Mouse (Mus musculus) liver, adult 2 months (tissue): ENCODE results near the gene Rubcn.

Experiments
- CTCF ChIP-seq: fragments of 200-500 bp; IDR thresholded peaks from 2 replicates; pipeline ENCODE4 v1.5.1; 2011; ENCODE audit warnings: low read depth, low read length, control low read depth
- POLR2A ChIP-seq: fragments of 200-500 bp; IDR thresholded peaks from 2 replicates; pipeline ENCODE4 v1.6.1; 2011; ENCODE audit warnings: low read length, control low read depth; ENCODE audit not compliant: insufficient read depth; ENCODE audit errors: extremely low read depth

DNA sequence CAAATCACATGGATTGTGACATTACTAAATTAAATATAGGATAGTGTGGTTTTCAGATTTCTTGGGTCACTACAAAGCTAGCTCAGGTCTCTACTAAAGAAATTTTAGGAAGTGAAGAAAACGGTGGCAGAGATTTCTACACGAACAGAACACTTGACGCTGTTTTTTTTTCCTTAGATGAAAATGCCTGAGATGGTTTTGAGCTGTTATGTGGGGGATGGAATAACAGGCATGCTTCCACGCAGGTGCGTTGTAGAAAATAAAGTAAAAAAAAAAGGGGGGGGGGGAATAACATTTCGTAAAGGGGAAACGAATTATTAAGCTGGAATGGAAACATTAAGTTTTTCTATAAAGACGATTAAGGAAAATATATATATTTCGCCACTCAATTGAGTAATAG, 735 bp downstream of the Rubcn start:
- no peak for TF ChIP-seq CTCF
- no peak for TF ChIP-seq POLR2A
